Mouse (Mus musculus) NIH3T3 (cell line): Measurements from ENCODE around the gene Krt222.
A peak's percentile ranks its signal among the peaks of the same experiment; 100 is the strongest.
"Not testable (repeated sequence)": the region's sequence is repeated elsewhere in the genome, so short reads cannot be mapped to it uniquely, and the experiment has no call there.

Source experiments
- DNase-seq: peaks from one replicate; pipeline ENCODE4 v3.0.0-alpha.2; 2012; ENCODE audit warnings: low read depth

The Krt222 gene

GRCm38 (mm10) chr11:99243820-99244374 lies at the start of gene Krt222:
Gene Krt222 (minus strand): TSS chr11:99244085.
- DNase-seq, result no peak

DNA sequence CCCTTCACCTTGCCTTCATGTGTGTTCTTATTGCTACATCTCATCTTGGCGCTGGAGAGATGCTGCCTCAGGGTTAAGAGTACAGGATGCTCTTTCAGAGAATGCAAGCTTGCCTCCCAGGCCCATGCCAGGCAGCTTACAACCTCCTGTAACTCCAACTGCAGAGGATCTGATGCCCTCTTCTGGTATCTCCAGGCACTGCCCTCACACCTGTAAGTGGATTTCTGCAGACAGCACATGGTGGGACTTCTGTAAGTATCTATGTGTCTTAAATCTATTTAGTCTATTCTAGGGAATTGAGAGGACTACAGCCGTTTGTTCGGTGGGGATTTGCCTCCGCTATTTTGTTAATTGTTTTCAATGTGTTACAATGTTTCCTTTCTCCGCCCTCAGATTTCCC lies 49.0 kb upstream of the Krt222 start:
- DNase-seq, result peak; percentile 60

DNA sequence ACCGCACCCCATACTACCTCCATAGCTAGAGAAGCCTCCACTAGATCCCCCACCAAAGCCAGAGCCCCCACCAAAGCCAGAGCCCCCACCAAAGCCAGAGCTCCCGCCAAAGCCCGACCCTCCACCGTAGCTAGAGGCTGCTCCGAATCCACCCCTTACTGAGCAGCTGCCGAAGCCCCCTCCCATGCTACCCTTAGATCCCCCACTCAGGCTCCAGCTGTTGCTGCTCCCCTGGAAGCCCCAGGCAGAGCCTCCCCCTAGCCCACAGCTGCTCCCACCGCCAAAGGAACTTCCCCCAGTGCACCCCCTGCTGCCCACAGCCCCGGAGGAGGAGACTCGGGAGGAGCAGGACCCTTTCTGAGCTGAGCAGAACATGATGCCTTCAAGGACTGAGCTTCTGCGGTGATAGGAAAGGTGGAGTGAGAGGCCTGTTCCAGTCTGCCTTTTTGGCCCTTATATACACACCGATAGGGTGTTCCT lies 41.0 kb upstream of the Krt222 start, which contains the start of gene Krt24:
Krt24 (minus strand) TSS at position 430 of the 480 bp plus-strand sequence.
- DNase-seq, result no peak

DNA sequence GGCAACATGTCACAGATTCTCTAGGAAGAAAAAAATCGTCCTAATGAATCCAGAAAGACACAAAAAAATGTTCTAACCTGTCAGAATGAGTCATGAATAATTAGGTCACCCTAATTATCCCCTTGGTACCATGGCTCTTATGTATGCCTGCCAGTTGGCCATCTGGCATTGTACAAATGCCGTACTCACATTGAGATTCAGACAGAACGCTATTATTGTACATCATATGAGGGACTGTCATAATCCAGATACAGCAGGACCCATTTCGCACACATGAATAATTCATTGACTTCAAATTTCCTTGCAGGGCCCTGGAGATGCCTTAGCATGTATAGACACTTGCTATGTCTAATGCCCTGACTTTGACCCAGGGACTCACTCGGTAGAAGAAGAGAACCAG lies 40.1 kb upstream of the Krt222 start:
- DNase-seq, result no peak

- DNase-seq, result no peak
Measured at GRCm38 (mm10) chr11:99283334-99283733, 39.4 kb upstream of the Krt222 start.

GRCm38 (mm10) chr11:99281116-99281515 lies 37.2 kb upstream of the Krt222 start:
- no peak for DNase-seq

GRCm38 (mm10) chr11:99279986-99280385 lies 36.1 kb upstream of the Krt222 start:
- DNase-seq, result no peak

GRCm38 (mm10) chr11:99276786-99277185 lies 32.9 kb upstream of the Krt222 start:
- peak; percentile 8 for DNase-seq

DNA sequence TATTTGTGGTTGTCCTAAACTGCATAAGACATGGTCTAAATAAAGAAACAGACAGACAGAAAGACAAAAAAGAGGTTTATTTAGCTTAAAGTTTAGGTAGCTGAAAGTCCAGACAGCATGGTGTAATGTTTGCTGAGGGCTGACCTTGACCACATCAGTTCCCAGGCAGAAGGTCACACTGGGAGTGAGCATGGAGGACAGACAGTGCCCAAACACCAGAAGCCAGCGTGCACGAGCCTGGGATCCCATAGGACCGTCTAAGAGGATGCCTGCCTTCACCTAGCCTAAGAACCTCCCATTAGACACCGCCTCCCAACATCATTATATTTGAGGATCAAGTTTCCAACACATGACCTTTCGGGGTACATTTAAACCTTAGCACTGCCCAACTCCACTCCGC lies 31.7 kb upstream of the Krt222 start:
- no peak for DNase-seq

DNA sequence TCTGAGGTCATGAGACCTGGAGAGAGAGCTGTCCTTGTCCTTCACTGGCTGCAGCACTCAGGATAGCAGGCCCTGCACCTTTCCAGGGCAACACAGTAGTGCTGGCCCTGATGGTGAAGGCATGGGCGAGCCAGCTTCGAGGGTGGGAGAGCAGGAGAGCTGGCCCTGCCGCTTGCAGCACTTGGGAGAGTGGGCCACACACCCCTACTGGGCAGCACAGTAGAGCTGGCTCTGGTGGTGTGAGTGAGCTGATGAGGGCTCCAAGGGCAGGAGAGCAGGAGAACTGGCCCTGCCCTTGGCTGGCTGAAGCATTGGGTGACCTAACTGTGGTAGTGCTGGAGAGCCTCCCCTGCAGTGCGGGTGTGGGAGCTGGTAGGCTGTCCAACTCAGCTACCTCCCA lies 28.8 kb upstream of the Krt222 start:
- no peak for DNase-seq

DNA sequence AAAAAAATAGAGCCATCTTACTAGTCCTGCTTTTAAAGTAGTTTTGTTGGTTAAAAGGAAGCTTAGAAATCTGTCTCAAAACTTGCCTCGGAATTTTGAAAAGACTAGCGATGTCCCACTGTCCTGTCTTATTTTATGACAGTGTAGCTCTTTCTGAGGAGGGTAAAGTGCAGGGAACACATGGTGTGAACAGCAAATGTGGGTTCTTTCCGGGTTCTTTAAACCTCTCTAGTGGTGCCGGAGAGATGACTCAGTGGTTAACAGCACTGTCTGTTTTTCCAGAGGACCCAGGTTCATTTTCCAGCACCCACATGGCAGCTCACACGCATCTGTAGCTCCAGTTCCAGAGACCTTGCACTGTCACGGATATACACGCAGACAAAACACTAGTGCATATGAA lies 25.3 kb upstream of the Krt222 start:
- no peak for DNase-seq

DNA sequence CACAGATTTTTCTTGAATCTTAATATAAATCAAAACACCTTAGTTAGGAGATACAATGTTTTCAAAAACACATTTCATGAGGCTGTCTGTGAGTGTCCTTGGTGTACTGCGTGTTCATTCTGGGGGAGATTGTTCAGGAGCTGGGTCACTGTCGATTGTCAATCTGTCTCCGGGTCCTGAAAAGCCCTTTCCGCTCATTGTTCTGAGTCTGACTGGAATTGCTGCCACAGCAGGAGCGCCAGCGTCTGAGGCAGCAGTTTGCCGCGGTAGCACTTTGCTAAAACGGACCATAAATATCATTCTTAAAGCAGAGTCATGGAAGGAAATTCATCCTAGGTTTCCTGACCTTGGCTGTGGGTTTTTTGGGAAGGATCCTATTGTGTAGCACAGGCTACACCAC lies 21.9 kb upstream of the Krt222 start:
- no peak for DNase-seq

DNA sequence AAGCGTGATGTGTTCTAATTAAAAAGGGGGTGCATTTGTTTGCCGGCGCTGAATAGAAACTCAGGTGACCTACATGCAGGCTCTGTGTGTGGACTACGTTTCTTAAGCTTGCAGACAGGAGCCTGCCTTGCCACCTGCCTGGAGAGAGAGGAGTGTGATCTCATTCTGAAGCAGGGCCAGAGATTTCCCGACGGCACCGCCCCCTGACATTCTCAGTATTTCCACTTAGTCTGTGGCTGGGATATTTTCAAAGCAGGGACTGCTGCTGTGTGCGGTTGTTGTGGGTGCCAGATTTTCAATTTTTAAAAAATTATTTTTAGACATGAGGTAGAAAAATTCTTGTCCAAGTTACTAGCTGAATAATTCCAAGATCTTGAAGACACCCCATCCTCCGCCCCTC lies 21.3 kb upstream of the Krt222 start:
- DNase-seq, result no peak

DNA sequence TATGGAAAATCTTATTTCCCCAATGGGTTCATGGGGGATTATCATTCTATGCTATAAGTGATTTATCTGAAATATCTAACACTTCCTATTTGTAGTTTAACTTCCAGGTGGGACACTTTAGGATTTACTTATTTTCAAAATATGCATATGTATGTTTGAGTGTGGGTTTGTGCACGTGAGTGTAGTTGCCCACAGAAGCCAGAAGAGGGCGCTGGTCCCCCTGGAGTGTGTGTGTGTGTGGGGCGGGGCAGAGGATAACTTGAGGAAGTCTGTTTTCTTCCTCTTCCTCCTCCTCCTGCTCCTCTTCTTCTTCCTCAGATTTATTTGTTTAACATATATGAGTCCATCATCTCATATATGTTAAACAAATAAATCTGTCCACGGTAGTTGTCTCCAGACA lies 12.3 kb upstream of the Krt222 start:
- DNase-seq, result no peak

DNA sequence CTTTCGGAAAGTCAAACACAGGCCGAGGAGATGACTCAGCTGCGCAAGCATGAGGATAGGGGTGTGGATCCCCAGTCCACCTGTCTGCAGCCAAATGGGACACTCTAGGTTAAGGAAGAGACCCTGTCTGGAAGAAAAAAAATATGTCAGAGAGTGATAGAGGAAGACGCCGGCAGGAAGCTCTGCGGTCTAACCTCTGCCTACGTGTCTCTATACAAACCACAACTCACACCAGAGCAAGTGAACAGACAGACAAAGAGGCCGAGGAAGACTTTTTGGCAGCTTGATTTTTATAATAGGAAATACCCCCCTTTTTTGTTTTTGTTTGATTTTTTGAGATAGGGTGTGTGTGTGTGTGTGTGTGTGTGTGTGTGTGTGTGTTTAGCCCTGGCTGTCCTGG lies 11.4 kb upstream of the Krt222 start:
- no peak for DNase-seq

GRCm38 (mm10) chr11:99253893-99254292 lies 10.0 kb upstream of the Krt222 start:
- no peak for DNase-seq

DNA sequence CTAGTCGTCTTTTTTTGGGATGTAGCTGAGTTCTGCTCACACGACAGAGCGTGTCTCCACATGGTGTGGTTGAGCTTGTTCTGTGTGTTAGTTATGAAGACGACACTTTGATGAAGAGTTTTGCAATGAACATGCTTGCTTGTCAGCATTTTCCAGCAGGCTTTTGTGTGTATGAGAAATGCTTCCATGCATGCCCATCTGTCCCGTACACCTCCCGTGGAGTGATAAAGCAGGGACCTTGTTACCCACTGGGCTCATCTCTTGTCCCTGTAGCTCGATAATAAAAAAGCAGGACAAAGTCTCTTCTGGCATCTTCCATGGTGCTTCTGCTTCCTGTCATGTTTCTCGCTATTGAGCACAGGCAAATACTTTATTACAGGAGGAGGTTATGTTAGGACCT lies 8.8 kb upstream of the Krt222 start:
- no peak for DNase-seq

- DNase-seq, result no peak
Measured at GRCm38 (mm10) chr11:99250666-99251065, 6.8 kb upstream of the Krt222 start.

GRCm38 (mm10) chr11:99250241-99250640 lies 6.4 kb upstream of the Krt222 start:
- no peak for DNase-seq

- no peak for DNase-seq
Measured at GRCm38 (mm10) chr11:99249115-99249514, 5.2 kb upstream of the Krt222 start.

DNA sequence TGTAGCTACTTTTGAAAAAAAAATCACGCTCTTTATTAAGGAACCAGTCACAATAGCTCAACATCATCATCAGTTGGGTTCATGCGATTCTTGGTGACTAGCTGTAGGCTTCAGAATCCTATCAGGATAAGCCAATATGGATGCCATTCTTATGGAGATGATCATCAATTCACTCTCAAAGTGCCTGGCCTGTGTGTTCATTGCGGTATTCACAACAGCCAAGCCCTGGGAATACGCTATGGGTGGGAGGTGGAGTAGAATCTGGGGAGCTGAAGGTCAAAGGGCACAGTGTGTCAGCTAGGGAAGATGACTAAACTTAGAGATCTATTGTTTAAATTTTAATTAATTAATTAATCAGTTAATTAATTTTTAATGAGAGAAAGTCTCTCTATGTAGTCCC lies 4.0 kb upstream of the Krt222 start:
- DNase-seq, result no peak

DNA sequence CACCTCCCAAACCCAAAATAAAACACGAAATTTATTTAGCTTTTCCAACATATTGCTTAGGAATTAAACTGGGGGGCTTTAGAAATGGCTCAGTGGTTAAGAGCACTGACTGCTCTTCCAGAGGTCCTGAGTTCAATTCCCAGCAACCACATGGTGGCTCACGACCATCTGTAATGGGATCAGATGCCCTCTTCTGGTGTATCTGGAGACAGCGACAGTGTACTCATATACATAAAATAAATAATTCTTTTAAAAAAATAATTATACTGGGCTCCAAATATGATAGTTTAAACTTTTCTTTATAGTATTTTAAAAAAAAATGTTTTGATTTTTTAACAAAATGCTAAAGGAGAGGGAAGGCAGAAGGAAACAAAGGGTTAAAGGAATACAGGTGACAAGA lies 634 bp upstream of the Krt222 start:
- not testable (repeated sequence) for DNase-seq

DNA sequence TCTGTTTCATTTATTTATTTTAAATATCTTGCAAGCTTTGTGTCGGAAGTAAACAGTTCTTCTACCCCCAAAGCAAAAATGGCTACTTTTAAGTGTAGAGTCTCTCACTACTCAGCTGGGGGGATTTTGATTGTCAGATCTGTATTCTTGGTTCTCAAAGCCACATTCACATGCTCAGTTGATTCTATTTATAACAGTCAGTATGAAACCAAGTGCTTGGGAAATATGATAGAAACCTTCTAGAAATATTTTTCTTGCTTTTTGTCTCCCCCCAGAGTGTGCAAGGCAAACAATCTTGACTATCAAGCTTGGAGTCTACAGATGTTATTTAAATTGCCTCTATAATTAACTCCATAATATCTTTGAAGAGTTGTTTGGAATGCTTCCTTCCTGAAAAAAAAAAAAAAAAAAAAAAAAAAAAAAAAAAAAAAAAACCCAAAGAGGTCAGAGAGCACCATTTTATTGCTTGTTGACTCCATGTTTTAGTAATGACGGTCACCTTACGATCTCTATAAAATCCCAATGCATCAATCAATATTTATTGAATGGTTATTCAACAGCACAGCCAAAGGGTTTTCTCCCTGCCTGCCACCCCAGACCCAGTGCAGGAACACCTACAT lies 575 bp downstream of the Krt222 start:
- no peak for DNase-seq

DNA sequence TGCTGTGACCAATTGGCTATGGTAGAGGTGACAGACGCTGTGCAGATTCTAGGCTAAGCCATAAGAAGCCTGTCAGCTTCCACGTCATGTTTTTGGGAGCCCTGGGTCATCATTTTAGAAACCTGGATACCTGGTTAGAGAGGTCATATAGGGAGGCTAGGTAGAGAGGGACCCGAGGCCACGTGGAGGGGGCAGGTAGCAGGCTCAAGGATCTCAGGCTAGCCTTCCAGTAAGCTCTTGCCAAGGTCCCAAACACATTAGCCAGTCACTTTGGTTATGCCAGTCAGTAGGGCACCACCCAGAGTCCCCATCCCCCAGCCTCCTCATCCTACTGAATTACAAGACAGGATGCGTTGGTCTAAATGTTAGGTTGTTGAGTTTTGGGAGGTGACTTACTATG lies 1.8 kb downstream of the Krt222 start:
- DNase-seq, result no peak
